Mouse (Mus musculus) ES-E14 (cell line): ENCODE results near the gene Hist4h4.

ENCODE experiments used
- CHD2 ChIP-seq: IDR thresholded peaks from 2 replicates; pipeline ENCODE4 v1.6.1; 2014; ENCODE audit warnings: mild to moderate bottlenecking, low read depth, low read length, inconsistent platforms
- HCFC1 ChIP-seq: IDR thresholded peaks from 2 replicates; pipeline ENCODE4 v1.6.1; 2012; ENCODE audit warnings: low read length, inconsistent platforms, borderline replicate concordance; ENCODE audit not compliant: insufficient read depth
- ZNF384 ChIP-seq: IDR thresholded peaks from 2 replicates; pipeline ENCODE4 v1.6.1; 2012; ENCODE audit warnings: low read depth, low read length, inconsistent platforms

DNA sequence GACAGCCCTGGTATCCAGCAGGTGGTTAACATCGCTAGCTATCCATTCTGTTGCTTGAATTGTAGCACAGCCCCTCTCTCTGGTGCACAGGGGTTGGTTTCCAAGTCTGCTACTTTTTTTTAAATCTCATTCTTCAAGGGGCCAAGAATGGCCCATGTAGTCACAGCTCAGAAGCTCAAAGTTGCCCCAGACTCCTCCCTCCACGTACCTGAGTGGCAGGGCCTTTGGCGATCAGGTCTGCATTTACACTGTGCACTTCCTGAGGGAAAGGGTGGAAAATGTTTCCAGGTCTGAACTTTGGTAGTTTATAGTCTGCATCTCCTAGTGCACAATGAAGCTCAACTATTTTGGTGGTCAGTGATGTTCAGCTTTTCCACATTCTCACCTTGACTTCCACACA, 43.1 kb upstream of the Hist4h4 start:
- no peak for TF ChIP-seq ZNF384
- TF ChIP-seq CHD2, result no peak
- TF ChIP-seq HCFC1, result no peak
